Mouse (Mus musculus) spleen, adult 2 months (tissue): ENCODE measurements around the gene Cyp2t4.

Experiments used
- CTCF ChIP-seq: fragments of 200-500 bp; IDR thresholded peaks from 2 replicates; pipeline ENCODE4 v1.5.1; 2011; ENCODE audit warnings: mild to moderate bottlenecking, inconsistent platforms; ENCODE audit not compliant: insufficient read depth, insufficient read length, insufficient replicate concordance; ENCODE audit errors: extremely low read depth
- POLR2A ChIP-seq: fragments of 200-500 bp; IDR thresholded peaks from 2 replicates; pipeline ENCODE4 v1.6.1; 2011; ENCODE audit warnings: low read depth, low read length, inconsistent platforms

GRCm38 (mm10) chr7:27162780-27163449 is 9.4 kb downstream of the Cyp2t4 start:
- TF ChIP-seq CTCF (no peak), POLR2A (no peak)
